Mouse (Mus musculus): ENCODE measurements around the gene Dynlt1b.
"Not testable (repeated sequence)": the region's sequence is repeated elsewhere in the genome, so short reads cannot be mapped to it uniquely, and the experiment has no call there.

Gene Dynlt1b

GRCm38 (mm10) chr17:6429945-6430344 lies at the start of gene Dynlt1b:
Dynlt1b (plus strand) TSS chr17:6430112.
- DNase-seq: peak; percentile 100

- DNase-seq: not testable (repeated sequence)
These were observed 49.6 kb upstream of the Dynlt1b start for GRCm38 (mm10) chr17:6380182-6380841.

GRCm38 (mm10) chr17:6381071-6381682 lies 48.7 kb upstream of the Dynlt1b start:
- DNase-seq: not testable (repeated sequence)

DNA sequence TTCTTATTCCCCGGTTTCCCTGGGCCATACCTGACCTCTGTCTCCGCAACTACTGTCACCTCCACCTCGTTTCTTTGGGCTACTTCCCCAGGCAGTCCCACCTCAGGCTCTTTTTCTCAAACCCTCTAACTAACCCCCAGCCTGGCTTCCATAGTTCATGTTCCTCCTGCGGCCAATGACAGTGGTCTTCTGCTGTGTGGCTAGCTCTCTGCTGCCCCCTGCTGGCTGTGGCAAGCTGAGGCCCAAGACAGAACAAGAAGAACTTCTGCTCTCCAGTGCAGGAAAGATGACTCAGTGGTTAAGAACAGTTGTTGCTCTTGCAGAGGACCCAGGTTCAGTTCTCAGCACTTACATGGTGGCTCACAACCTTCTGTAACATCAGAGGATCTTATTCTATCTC lies 43.0 kb upstream of the Dynlt1b start:
- not testable (repeated sequence) for DNase-seq

- DNase-seq: not testable (repeated sequence)
These were observed 42.5 kb upstream of the Dynlt1b start for GRCm38 (mm10) chr17:6387380-6387911.

- DNase-seq: not testable (repeated sequence)
These were observed 40.4 kb upstream of the Dynlt1b start for GRCm38 (mm10) chr17:6389463-6389862.

DNA sequence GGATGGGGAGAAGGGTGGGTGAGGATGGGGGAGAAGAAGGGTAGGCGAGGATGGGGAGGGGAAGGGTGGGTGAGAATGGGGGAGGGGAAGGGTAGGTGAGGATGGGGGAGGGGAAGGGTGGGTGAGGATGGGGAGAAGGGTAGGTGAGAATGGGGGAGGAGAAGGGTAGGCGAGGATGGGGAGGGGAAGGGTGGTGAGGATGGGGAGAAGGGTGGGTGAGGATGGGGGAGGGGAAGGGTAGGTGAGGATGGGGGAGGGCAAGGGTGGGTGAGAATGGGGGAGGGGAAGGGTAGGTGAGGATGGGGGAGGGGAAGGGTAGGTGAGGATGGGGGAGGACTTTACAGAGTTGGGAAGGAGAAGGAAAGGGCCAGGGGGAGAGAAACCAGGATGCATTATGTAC lies 39.2 kb upstream of the Dynlt1b start:
- not testable (repeated sequence) for DNase-seq

GRCm38 (mm10) chr17:6391736-6392135 lies 38.2 kb upstream of the Dynlt1b start:
- not testable (repeated sequence) for DNase-seq

GRCm38 (mm10) chr17:6392473-6393340 lies 37.2 kb upstream of the Dynlt1b start:
- not testable (repeated sequence) for DNase-seq

- not testable (repeated sequence) for DNase-seq
These were observed 31.8 kb upstream of the Dynlt1b start for GRCm38 (mm10) chr17:6398079-6398478.

DNA sequence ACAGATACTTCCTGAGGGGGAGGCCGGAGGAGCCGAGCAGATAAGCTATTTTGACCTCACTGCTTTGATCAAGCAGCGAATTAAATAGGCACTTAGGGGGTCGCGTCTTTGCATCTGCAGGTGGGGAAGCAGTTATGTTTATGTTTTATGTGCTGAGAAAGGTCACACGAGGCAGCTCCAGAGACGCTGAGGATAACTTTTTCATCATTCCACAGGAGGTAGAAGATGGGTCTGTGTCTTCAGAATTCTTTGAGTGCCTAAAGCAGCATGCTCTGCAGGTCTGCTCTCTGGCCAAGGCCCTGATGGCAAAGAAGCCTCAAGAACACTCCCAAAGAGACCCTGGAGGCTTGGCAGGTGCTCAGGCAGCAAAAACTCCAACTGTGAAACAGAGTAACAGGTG lies 31.1 kb upstream of the Dynlt1b start:
- DNase-seq: not testable (repeated sequence)

DNA sequence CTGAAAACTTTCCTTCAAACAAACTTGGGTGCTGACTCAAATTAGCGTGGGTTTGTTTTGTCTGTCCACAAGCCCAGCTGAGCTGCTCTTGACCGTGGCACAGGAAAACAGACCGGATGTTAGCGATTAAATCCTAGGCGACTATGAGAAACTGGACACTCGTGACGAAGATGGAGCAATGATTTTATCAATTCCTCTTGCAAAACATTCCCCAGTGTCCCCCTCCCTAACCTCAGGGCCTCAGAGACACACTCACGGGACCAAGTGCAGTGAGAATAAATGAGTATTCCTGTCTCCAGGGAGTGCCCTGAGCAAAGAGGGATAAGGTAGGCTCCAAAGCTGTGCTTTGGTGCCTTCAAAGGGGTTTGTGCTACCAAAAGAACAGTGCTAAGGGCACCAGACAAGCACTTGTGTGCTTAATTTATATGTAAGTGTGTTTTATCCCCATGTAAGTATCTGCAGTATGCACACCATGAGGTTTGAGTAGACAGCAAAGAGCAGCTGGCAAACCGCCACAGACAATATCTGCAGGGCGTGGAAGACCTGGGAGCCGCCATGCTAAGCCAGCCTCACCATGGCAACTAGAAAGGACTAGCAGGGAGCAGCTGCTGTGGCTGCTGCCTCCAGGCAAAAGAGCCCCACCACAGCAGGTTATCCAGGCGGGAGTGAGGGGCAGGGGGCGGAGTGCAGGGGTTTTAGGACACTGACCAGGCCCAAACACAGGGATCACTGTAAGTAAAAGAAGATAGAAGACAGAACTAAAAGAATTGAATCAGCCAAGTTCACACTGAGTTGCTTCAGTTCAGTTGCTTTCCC lies 30.4 kb upstream of the Dynlt1b start:
- peak; percentile 22 for DNase-seq

- DNase-seq: not testable (repeated sequence)
These were observed 29.8 kb upstream of the Dynlt1b start for GRCm38 (mm10) chr17:6400097-6400489.

DNA sequence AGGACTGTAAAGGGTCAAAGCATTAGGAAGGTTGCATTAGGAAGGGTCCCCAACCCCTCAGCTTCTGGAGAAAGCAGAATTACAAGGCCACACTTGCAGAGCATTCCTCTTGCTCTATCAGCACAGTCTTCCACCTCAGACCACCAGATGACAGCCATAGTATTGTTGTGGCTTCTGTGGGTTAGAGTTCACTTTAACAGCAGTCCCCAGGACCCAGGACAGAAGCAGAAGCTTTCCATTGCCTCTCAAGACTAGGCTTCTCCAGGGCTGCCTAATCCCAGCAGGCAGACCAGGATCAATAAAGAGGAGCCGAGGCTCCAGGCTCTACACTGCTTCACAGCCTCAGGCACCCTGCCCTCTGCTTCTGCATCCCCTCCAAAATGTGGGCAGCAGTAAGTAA lies 25.4 kb upstream of the Dynlt1b start:
- not testable (repeated sequence) for DNase-seq

DNA sequence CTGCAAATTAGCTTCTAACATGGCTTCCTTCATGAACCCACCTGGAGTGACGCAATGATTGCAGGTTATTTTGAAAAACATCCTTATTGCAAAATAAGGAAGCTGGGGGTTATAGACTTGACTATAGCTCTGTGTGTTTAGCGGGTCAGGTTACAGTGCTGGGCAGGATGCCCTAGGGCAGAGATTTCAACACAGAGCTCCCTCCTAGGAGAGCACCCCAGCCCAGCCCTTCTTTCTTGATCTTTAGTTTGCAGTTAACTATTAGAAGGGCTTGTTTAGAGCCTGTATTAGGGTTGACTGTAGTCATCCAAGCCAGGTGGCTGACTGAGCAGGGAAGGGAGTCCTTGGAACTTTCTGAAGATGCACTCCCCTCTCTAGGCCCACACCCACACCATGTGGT lies 22.9 kb upstream of the Dynlt1b start:
- DNase-seq: not testable (repeated sequence)

- DNase-seq: not testable (repeated sequence)
These were observed 19.1 kb upstream of the Dynlt1b start for GRCm38 (mm10) chr17:6410713-6411213.

DNA sequence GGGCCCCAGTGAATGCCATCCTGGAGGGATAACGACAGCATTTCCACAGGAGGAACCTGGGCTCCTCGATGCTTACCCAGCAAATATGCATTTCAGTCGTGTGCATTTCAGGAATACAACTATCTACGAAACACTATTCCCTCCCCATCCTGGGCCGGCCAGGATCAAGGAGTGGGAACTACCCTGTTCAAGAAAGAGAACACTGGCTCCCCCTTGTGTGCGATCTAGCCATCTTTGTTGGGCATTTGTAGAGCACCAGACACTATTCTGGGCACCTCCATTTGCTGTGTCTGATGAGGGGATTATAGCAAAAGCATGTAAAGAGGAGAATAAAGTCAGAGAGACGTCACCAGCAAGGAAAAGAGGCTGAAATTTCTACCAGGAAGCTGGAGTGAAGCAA lies 12.8 kb upstream of the Dynlt1b start:
- DNase-seq: not testable (repeated sequence)

GRCm38 (mm10) chr17:6420557-6420956 lies 9.4 kb upstream of the Dynlt1b start:
- not testable (repeated sequence) for DNase-seq

- not testable (repeated sequence) for DNase-seq
These were observed 8.2 kb upstream of the Dynlt1b start for GRCm38 (mm10) chr17:6421547-6422326.

GRCm38 (mm10) chr17:6422370-6422769 lies 7.5 kb upstream of the Dynlt1b start:
- not testable (repeated sequence) for DNase-seq

- not testable (repeated sequence) for DNase-seq
These were observed 7.1 kb upstream of the Dynlt1b start for GRCm38 (mm10) chr17:6422805-6423204.

Data from right cerebral cortex, postnatal 14 days (tissue).